Mouse (Mus musculus): ENCODE measurements at regions not wholly inside any gene's neighbourhood (a gene's known extent, or its start where the extent isn't known, plus 50 kb on each side); places are given as distances from the start of the nearest gene placed in this dataset.

DNA sequence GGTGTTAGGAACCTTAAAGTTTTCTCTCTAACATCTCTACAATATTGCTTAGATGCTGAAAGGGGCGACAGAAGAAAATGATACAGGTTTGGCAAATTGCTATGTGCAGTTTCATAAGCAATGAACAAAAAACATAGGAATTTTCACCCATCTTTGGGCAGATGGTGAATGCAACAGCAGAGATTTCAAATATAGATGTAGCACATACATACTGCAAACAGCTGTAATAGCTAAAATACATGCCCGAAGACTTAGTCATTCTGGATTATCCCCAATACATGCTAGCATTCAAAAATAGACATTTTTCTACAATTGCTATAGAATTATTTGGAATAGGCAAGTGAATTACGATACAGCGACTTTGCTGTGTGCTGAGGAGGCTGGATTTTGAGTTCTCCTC is 544.1 kb downstream of the D3Ertd751e start:
- intact Hi-C loops (cut with DNase I) = loop anchor here (5.0 kb wide), 1 partner anchor 116 kb away; no protein-coding TSS in a partner anchor
- peak in 1 of 2 experiments; percentile 45 for DNase-seq (ENCODE audit: low spot score in 2 of 2)

DNA sequence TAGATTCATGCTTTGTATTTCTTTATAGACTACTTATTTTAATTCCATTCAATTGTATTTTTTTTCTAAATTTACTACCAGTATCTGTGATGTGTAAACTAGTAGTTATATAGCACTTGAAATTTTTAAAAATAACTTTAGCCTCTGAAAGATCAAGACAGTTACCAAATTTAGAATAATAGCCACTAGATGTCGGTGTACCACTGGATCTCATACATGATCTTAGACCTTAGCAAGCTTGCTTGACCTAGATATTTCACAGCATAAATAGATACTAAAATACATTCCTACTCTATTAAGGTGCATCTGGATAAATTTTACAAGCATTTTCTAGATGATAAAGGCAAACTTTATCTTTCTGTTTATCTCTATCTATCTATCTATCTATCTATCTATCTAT is 570.0 kb downstream of the D3Ertd751e start:
- no peak for DNase-seq (ENCODE audit: low spot score in 2 of 2)
- intact Hi-C loops (cut with DNase I) = no loop called here

DNA sequence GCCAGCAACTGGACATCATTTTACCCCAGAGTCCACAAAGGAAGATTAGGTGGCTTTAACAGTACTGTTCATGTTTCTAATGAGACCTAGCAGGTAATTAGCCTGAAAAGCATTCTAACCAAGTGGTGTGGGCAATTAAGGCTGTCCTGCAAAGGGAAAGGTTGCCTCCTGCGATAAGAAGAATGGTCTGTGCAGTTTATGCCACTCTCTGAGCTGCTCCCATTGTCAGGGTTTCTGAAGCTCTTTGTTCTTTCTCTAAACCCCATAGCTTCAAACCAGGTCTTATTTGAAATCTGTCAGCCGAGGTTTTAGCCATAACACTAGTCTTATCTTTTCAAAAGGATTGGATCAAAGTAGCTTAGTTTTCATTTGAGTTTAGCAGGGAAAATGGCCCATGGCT is 585.3 kb downstream of the D3Ertd751e start:
- intact Hi-C loops (cut with DNase I) = no loop called here
- no peak for DNase-seq (ENCODE audit: low spot score in 2 of 2)

DNA sequence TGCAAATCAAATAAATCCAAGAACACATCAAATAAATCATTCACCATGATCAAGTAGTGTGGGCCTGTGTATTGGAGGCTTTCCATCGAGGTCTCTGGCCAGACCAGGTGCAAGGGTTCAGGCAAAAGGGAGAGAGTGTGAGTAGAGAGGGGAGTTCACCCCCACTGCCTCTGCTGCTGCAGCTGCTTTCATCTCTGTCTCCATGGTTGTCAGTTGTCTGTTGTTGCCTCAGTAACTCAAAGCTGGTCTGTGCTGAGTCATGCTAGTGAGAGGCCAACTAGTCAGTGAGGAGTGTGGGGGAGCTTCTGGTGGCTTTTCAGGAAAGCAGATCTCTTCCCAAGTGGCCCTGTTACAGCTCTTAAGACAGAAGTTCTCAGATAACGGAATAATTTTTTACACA is 600.4 kb downstream of the D3Ertd751e start:
- DNase-seq (ENCODE audit: low spot score in 2 of 2) = peak; percentile 4 to 15
- intact Hi-C loops (cut with DNase I) = no loop called here

DNA sequence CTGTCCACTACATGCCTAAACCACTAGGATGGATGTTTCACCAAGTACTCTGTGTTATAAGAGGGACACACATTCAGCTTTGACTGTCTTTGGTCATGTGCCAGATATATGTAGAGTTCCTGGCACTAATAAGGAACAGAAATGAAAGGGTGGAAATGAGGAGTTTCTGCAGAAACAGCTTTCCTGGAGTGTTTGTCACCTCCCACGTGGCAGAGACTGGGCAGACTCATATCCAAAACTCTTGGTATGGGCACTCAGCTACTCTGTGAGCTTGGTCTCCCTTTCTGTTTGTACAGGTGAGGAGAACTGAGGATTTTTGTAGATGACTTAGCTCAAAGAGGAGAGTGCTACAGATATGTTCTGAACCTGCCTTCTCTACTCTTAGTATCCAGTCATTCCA is 634.4 kb downstream of the D3Ertd751e start:
- intact Hi-C loops (cut with DNase I) = no loop called here
- DNase-seq (ENCODE audit: low spot score in 2 of 2) = peak in 1 of 2 experiments; percentile 5

DNA sequence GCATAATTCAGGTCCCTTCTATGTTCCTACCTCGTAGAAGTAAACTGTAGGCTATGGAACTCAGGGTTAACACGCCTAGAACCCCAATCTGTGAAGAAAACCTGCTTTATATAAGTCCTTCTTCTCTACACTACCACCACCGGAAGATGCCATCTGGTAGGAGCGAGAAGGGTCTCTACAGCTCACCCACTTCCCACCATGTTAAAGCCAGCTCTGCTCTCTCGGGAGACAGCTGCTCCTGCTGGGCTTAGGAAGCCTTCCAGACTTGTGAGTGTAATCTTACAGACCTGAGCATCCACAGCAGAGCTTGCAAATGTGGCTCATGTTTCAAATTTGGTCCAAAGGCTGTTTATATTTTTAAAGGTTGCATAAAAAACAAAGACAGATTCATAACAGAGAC is 639.7 kb downstream of the D3Ertd751e start:
- intact Hi-C loops (cut with DNase I) = no loop called here
- DNase-seq (ENCODE audit: low spot score in 2 of 2) = peak; percentile 13 to 16

DNA sequence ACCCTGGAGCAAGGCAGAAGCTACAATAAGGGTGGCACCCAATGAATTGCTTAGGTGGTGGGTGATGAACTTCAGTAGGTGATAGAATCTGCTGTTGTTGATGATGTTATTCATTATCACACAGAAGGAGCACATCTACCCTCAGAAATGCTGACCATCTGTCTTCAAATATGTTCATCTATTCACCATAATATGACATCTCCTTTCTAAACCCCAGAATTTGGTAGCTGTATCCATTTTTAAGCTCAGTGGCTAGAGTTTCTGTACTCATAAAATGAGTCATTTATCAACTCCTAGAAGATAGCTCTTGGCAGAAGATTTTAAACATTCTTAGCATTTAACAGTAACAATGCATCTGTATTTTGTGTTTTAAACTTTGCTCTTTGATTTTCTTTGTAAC is 660.3 kb downstream of the D3Ertd751e start:
- intact Hi-C loops (cut with DNase I) = loop anchor here (5.0 to 10.0 kb wide), 2 partner anchors 115 to 178 kb away; no protein-coding TSS in a partner anchor
- DNase-seq (ENCODE audit: low spot score in 2 of 2) = no peak

DNA sequence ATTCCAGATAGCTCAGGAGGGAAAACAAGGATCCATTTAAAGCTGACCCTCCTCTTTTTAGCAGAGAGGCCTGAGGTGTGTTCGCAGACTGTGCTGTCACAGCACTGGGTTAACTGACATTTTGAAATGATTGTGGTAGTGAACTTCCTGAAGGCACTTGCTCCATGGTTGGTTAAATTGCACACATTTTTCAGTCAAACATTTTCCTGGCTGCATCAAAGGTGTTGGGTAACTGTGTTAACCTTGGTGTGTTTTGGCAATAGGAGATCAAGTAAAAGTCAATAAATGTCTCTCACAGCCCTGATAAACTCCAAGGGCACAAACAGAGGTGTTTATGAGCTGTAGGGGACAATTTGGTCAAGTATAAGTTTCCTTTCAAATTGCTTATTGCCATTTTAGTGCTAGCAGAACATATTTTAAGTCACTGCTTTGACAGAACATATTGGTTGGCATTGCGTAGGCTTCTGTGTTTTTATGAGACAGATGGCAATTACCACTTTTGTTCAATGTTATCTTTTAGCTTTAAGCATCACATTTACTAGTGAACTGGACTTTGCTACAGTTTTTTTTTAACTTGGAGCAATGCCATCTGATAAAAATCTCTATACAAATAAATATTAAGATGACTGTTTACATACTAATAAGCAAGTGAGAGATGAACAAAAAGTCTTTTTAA is 666.7 kb downstream of the D3Ertd751e start:
- intact Hi-C loops (cut with DNase I) = loop anchor here (10.0 kb wide), 1 partner anchor 184 kb away; no protein-coding TSS in a partner anchor
- DNase-seq (ENCODE audit: low spot score in 2 of 2) = peak; percentile 18 to 25

DNA sequence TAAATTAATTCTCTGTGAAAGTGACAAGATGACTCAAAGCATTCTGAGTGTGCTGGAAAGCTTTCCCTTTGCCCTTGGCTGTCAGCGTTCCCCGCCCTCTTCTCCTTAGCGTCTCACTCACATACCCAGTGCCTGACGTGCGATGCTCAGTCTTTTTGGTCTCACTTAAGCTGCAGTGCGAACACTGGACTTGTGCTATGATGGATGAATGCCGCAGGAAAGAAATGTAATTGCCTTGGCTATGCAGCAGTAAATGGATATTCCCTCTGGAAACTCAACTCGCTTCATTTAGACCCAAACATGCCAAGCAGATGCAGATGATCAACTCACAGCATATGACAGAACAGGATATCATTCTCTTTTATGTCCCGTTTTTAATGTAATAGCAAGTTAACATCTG is 685.0 kb downstream of the D3Ertd751e start:
- intact Hi-C loops (cut with DNase I) = no loop called here
- no peak for DNase-seq (ENCODE audit: low spot score in 2 of 2)

DNA sequence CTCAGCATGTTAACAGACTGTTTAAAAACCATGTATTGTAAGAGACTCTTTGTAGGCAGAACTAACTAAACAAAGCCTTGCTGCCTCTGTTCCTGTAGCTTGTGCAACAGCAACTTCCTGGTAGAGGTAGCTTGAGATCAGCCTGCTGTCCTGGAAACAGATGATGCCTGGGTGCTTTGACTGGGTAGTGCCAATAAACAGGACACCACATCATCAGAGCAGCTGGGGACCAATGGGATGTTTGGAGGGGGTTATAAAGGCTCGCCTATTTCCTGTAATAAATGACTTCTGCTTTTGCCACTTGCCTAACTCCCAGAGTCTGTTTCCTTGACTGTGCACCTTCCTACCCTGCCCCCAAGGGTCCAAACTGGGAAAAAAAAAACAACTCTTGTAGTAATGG is 707.2 kb downstream of the D3Ertd751e start:
- intact Hi-C loops (cut with DNase I) = no loop called here
- DNase-seq (ENCODE audit: low spot score in 2 of 2) = no peak

DNA sequence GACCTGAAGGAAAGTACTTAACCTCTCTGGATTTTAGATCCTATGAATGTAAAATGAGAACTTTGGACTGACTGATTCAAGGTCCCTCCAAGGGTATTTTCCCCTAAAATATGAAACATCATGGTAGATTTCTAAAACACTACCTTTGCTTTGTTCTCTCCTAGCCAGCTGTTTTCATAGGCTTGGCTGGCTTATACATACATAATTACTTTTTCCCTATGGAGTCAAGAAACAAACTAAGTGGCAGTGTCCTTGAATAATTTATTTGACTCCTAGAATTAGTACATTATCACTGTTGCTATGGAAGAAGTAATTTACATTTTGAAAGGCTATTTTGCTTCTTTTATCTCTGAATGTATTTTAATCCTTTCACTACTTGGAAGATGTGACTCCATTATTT is 721.9 kb downstream of the D3Ertd751e start:
- intact Hi-C loops (cut with DNase I) = no loop called here
- DNase-seq (ENCODE audit: low spot score in 2 of 2) = no peak

DNA sequence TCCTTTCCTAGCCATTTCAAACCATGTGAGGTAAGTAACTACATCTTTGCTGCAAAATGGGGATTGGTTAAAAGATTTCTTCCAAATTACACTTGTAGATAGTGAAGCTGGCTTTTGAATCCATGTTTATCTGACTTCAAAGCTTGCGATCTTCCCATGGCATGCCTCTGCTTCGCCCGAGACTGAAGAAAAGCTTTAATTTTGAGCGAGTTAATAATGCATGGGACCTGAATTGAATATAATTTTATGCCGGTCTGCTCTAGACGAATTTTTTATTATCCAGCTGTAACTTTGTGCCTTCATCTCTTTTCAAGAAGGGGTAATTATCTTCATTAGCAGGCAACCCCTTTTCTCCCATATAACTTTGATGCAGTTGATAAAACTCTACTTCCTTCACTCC is 724.7 kb downstream of the D3Ertd751e start:
- DNase-seq (ENCODE audit: low spot score in 2 of 2) = no peak
- intact Hi-C loops (cut with DNase I) = no loop called here

DNA sequence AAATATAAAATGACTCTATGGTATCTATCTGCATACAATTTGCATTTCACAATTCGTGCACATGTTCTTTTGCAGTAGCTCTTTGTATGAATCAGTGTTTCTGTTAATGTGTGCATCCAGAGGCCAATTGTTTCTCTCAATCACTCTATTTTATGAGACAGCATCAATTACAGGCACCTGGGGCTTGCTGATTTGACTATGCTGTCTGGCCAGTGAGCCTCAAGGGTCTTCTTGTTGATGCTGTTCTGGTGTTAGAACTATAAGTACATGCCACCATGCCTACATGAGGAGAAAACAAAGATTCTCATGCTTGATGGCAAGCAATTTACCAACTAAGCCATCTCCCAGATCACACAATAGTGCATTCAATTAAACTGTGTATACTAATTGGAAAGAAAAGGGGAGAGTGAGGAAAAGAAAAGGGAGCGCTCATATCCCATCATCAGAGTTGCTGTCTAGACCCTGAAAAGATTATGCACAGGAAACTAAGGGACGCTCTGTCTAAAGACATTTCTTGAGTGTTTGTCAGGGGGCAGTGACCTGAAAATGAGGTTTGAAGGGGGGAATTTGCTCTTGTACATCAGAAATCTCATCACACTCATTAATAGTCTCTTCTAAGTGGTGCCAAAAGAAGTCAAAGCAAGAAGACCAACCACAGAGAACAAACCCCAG is 772.6 kb downstream of the D3Ertd751e start:
- intact Hi-C loops (cut with DNase I) = no loop called here
- no peak for DNase-seq (ENCODE audit: low spot score in 2 of 2)

DNA sequence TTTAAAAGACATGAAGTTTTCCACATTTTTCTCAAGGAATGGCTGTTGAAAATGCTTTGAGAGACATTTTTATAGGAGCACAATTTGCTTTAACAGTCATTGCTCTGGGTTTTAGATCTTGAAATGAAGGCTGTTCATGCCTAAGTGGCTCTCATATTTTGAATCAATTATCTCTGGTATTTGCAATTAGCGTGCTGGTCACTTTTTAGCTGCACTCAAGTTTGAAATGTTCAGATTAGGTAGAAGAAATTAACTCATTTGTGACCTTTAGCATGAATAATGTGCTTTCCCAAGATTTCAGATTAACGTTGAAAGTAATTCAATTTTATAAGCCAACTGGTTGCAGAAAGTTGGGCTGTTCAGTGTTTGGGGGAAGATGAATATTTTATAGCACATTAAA is 773.9 kb downstream of the D3Ertd751e start:
- intact Hi-C loops (cut with DNase I) = no loop called here

DNA sequence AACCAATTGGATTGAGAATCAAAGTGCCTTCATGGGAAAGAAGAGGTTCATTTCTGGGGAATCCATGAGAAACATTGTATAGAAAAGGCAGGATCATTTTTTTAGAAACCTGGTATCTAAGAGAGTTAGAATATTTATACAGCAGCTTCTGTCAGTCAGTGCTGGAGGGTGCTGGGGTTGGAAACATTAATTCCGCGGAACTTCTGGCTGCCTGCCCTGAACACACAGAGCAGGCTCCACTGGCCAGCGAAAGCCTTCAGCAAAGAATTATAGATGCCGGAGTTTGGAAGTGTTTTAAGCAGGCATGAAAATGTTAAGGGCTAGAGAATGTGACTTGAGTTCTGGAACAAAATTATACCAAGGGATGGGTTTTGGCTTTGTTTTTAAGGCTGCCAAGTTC is 789.0 kb downstream of the D3Ertd751e start:
- intact Hi-C loops (cut with DNase I) = no loop called here
- peak; percentile 1 to 9 for DNase-seq (ENCODE audit: low spot score in 2 of 2)

More for the DNA sequence above, 773.9 kb downstream of the D3Ertd751e start:
- no peak for DNase-seq (ENCODE audit: low spot score in 2 of 2)

DNA sequence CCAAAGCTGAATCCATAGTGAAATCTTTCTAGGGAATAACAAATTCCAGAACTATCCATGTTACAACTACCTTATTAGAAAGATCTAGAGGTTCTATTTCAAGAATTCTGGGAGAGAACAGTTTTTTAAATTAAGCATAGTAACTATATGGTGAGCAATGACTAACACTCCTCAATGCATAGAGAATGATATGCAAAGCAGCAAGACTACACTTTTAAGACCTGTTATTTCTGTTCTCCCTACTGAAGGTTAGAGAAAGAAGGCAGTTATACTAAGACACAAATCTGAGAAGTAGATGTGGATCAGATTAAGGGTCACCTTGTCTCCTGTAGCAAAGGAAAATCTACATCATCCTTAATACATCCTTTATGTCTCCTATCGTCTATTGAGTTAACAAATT is 824.3 kb downstream of the D3Ertd751e start:
- no peak for DNase-seq (ENCODE audit: low spot score in 2 of 2)
- intact Hi-C loops (cut with DNase I) = no loop called here

DNA sequence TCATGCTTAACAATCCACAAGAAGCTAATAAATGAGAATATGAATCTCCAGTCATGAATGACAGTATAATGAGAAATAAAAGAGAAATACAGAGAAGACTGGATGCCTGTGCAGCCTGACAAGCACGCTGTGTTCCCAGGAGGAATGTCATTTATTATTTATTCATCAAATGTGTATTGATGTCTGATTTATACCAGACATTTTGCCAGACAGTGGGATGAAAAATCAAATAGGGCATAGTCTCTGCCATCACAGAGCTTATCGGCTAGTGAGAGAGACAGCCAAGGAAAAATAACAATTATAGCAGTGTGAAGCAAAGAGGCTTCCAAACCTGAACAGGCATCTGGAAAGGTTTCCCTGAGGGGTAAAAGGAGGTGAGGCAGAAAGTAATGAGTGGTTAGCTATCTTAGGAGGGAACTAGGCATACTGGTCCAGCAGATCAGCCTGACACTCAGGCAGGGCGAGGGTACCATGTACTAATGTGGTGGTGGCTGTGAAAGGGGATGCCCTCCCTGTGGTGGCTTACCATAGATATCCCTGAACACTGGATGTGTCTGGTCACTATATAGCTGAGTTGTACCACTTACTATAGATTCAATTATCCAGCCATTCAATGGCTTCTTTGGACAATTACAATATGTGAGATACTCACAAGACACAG is 828.1 kb downstream of the D3Ertd751e start:
- DNase-seq (ENCODE audit: low spot score in 2 of 2) = no peak
- intact Hi-C loops (cut with DNase I) = no loop called here

DNA sequence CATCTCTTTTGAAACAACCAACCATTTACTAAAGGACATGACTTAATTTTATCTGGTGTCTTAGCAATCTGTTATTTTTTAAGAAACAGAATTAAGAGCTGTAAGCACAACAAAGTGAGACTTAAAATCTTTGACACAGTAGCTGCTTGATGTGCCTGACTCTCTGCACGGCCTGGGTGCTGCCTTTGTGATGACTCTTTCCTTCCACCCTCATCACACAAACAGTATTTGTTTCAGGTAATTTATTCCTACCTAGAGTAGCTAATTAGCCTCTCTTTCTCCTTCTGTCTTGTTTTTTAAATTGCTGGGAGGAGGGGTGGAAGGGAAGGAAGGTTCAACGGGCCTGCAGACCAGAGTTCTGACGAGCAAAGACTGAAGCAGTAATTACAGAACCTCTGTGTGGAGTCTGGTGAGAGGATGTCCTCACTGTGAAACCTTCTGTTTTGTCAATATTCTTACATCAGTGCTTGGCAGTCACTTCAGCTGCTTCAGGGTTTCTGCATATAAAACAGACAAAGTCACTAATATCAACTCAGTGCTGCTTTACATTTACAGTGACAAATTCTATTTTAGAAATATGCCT is 829.6 kb downstream of the D3Ertd751e start:
- intact Hi-C loops (cut with DNase I) = no loop called here
- DNase-seq (ENCODE audit: low spot score in 2 of 2) = no peak

DNA sequence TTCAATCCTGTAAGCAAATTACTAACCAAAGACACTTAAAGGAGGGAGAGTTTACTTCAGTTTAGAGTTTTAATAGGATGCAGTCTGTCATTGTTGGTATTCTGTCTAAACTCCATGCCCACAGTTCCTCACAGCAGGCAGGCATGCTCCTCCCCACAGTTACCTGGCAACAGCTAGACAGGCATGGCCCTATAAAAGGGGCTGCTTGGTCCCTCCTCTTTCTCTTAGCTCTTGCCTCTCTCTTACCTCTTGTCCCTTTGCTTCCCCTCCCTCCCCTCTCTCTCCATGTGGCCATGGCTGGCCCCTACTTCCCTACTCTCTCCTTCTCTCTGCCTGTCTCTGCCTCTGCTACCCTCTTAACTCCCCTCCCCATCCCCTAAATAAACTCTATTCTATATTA is 830.7 kb downstream of the D3Ertd751e start:
- no peak for DNase-seq (ENCODE audit: low spot score in 2 of 2)
- intact Hi-C loops (cut with DNase I) = no loop called here

DNA sequence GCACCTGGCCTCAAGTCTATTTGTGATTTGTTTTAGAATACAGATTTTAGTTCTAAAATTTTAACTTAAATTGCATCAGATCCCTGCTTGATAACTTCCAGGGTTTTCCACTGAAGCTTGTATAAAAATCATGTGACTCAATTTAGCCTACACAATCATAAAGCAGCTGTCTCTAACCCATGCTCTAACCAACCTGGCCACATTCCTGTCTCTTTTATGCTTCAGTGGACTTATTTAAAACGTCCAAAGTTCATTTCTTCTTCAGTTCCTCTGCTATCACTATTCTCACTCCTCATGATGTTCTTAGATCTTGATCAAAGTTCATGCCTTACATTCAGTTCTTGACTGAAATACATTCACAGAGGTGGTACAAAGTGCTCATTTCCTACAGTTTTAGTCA is 839.9 kb downstream of the D3Ertd751e start:
- DNase-seq (ENCODE audit: low spot score in 2 of 2) = no peak
- intact Hi-C loops (cut with DNase I) = no loop called here
